Mouse (Mus musculus) liver, embryonic 11.5 days (tissue): ENCODE data around the gene Synpr. TPM values are rescaled to one million over a fixed set of nuclear protein-coding genes. Genes with fewer than 3 reads are reported as not detected.

Experiments
- ATAC-seq: fragments of 200-750 bp; cut with Nextera tagmentation; replicated peaks from 2 replicates; pipeline ENCODE4 v1.8.0; 2017; ENCODE audit warnings: moderate number of reproducible peaks, mild to moderate bottlenecking, moderate TSS enrichment, moderate library complexity; ENCODE audit not compliant: low FRiP score
- DNase-seq: peaks from one replicate; pipeline ENCODE4 v3.0.0-alpha.2; 2017; ENCODE audit warnings: low spot score
- H3K27ac ChIP-seq: fragments of 300-500 bp; sonication (generic); 2 replicates; pipeline ENCODE4 v1.5.1; 2014; ENCODE audit warnings: mild to moderate bottlenecking, low read depth, low read length, control low read depth
- H3K27me3 ChIP-seq: fragments of 300-500 bp; sonication (generic); replicated peaks from 2 replicates; pipeline ENCODE4 v1.6.1; 2014; ENCODE audit warnings: low read length, mixed read lengths; ENCODE audit not compliant: control insufficient read depth, insufficient read depth
- H3K36me3 ChIP-seq: fragments of 300-500 bp; sonication (generic); 2 replicates; pipeline ENCODE4 v1.6.1; 2014; ENCODE audit warnings: mild to moderate bottlenecking, low read length, moderate library complexity, mixed read lengths; ENCODE audit not compliant: control insufficient read depth, insufficient read depth
- H3K4me1 ChIP-seq: fragments of 300-500 bp; sonication (generic); replicated peaks from 2 replicates; pipeline ENCODE4 v1.6.1; 2014; ENCODE audit warnings: low read length, mixed read lengths; ENCODE audit not compliant: control insufficient read depth, insufficient read depth
- H3K4me2 ChIP-seq: fragments of 300-500 bp; sonication (generic); 2 replicates; pipeline ENCODE4 v1.6.1; 2014; ENCODE audit warnings: mild to moderate bottlenecking, control low read depth, moderate library complexity
- H3K4me3 ChIP-seq: fragments of 300-500 bp; sonication (generic); 2 replicates; pipeline ENCODE4 v1.5.1; 2014; ENCODE audit warnings: low read depth, low read length, control low read depth
- H3K9ac ChIP-seq: fragments of 300-500 bp; sonication (generic); 2 replicates; pipeline ENCODE4 v1.6.1; 2014; ENCODE audit warnings: low read depth, low read length, control low read depth
- H3K9me3 ChIP-seq: fragments of 300-500 bp; sonication (generic); 2 replicates; pipeline ENCODE4 v1.6.1; 2016; ENCODE audit warnings: low read length, inconsistent platforms, mixed read lengths; ENCODE audit not compliant: control insufficient read depth
- WGBS: fragments of 180-500 bp; shearing (Covaris S2); extraction: QIAGEN DNeasy Blood & Tissue Kit; methylation state at CpG from one replicate; pipeline ENCODE4 v1.1.7; 2014; 5-methylcytosine and 5-hydroxymethylcytosine counted together
- polyA plus RNA-seq: library from polyadenylated mRNA; unstranded; fragments of >200 nt; fragmentation: Nextera tagmentation; extraction: Ambion mirVana; gene quantifications from 2 replicates; pipeline ENCODE4 v1.2.1, GENCODE M21; 2014

Synpr gene
- polyA plus RNA-seq, 1 experiment from 2014 or later: 0.60 TPM

DNA sequence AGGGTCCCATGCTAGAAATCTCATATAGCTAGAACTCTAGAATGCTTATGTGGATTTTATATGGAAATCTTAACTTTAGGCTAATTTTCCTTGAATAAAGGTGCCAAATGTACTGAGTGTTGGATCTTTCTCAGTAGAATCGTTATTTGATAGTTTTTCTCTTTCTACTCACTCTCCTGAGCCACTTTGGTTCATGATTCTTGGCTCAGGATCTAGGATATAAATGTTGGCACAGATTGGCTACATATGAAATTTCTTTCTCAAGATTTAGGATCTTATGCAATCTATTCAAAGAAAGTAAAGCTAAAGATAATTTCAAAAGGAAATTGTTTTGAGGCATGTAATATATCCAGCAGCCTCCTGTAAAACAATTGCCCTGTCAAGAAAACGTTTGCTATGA is 263.2 kb downstream of the Synpr start:
- Histone ChIP-seq H3K27ac (no peak overlapping the region), H3K36me3 (no peaks in the 10 kb centered on the region), H3K27me3 (no peaks in the 10 kb centered on the region), H3K9me3 (no peaks in the 10 kb centered on the region), H3K9ac (no peak overlapping the region), H3K4me2 (no peak overlapping the region), H3K4me1 (no peaks in the 10 kb centered on the region), H3K4me3 (no peak overlapping the region)
- WGBS: 49% methylated on average over 2 of the region's 2 CpGs
- no peak for ATAC-seq
- DNase-seq: no peak

DNA sequence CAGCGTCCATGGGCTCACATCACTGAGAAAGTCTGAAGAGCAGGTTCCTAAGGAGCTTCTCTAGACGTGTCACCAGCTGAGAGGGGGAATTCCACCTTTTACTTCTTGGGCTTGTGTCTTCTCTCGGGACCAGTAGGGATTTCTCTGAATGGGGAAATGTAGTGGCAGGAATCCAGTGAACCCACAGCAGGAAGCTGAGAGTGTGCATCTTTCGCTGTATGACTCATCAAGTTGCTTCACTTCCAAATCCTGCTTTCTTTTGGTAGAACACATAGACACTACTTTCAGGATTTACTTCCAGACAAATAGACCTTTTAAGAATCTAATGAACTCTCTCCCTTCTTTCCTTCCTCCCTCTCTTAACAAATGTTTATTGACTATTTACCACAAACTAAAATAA is 266.6 kb downstream of the Synpr start:
- Histone ChIP-seq H3K27me3 (no peaks in the 10 kb centered on the region), H3K4me3 (no peak overlapping the region), H3K4me2 (no peak overlapping the region), H3K9ac (no peak overlapping the region), H3K36me3 (no peaks in the 10 kb centered on the region), H3K9me3 (no peaks in the 10 kb centered on the region), H3K4me1 (no peaks in the 10 kb centered on the region), H3K27ac (no peak overlapping the region)
- no peak for ATAC-seq
- WGBS: 66% methylated on average over 4 of the region's 4 CpGs
- DNase-seq: no peak

GRCm38 (mm10) chr14:13553616-13554370 is 269.2 kb downstream of the Synpr start:
- H3K4me1 ChIP-seq: no peaks in the 10 kb centered on the region
- no peaks in the 10 kb centered on the region for H3K36me3 ChIP-seq
- no peaks in the 10 kb centered on the region for H3K9me3 ChIP-seq
- H3K4me2 ChIP-seq: no peak overlapping the region
- DNase-seq (no peak), ATAC-seq (no peak)
- H3K9ac ChIP-seq: no peak overlapping the region
- H3K27me3 ChIP-seq: no peaks in the 10 kb centered on the region
- no peak overlapping the region for H3K4me3 ChIP-seq
- no peak overlapping the region for H3K27ac ChIP-seq
- 63% methylated on average over 1 of the region's 1 CpGs for WGBS

GRCm38 (mm10) chr14:13554631-13555030 is 270.1 kb downstream of the Synpr start:
- DNase-seq: no peak

GRCm38 (mm10) chr14:13558117-13558516 is 273.5 kb downstream of the Synpr start:
- no peak for ATAC-seq
- Histone ChIP-seq H3K27me3 (no peaks in the 10 kb centered on the region), H3K36me3 (no peaks in the 10 kb centered on the region), H3K4me2 (no peak overlapping the region), H3K9ac (no peak overlapping the region), H3K27ac (no peak overlapping the region), H3K4me3 (no peak overlapping the region), H3K4me1 (no peaks in the 10 kb centered on the region), H3K9me3 (no peaks in the 10 kb centered on the region)
- WGBS: 76% methylated on average over 2 of the region's 2 CpGs
- DNase-seq: no peak

More at GRCm38 (mm10) chr14:13554631-13555030, 270.1 kb downstream of the Synpr start:
- no peak overlapping the region for H3K27ac ChIP-seq
- no peak overlapping the region for H3K9ac ChIP-seq
- H3K4me3 ChIP-seq: no peak overlapping the region
- no peaks in the 10 kb centered on the region for H3K36me3 ChIP-seq
- no peaks in the 10 kb centered on the region for H3K9me3 ChIP-seq
- WGBS: 79% methylated on average over 4 of the region's 4 CpGs
- H3K4me2 ChIP-seq: no peak overlapping the region
- ATAC-seq: no peak
- H3K4me1 ChIP-seq: no peaks in the 10 kb centered on the region
- no peaks in the 10 kb centered on the region for H3K27me3 ChIP-seq

DNA sequence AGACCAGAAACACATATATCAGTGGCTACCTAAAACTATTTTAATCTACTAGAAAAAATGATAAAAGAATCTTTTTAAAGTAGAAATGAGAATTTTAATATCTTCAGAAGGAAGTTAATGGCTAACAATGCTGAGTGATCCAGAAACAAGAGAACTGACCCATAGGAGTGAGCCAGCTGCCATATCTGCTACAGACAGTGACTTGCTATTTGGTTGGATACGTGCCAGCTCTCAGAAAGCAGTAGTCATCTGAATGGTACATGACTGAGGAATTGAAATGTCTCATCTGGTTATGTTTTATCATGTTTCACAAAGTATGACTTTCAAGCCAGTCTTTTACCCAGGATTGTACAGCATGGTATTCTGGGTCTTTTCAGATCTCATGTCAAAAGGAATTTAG is 282.7 kb downstream of the Synpr start:
- 71% methylated on average over 1 of the region's 1 CpGs for WGBS
- no peaks in the 10 kb centered on the region for H3K27me3 ChIP-seq
- DNase-seq (no peak), ATAC-seq (no peak)
- no peak overlapping the region for H3K27ac ChIP-seq
- H3K4me2 ChIP-seq: no peak overlapping the region
- no peaks in the 10 kb centered on the region for H3K36me3 ChIP-seq
- no peak overlapping the region for H3K4me3 ChIP-seq
- no peak overlapping the region for H3K9ac ChIP-seq
- no peaks in the 10 kb centered on the region for H3K4me1 ChIP-seq
- no peaks in the 10 kb centered on the region for H3K9me3 ChIP-seq

DNA sequence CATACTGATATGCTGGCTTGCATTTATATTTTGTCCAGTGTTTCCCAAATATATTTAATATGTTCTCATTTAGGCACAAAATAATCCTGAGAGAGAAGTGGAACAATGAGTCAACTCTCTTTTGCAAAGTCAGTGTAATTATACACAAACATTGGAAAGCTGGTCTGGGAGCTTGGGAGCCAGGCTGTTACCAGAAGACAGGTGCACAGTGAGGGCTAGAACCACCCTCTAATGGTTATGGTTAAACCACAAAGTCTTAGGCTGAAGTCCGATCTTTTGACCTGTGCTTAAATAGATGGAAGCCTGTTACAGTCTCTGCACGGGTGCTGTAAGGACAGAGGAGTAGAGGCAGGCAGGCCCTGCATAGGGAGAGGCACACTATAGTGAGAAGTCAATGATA is 283.4 kb downstream of the Synpr start:
- H3K9me3 ChIP-seq: no peaks in the 10 kb centered on the region
- no peak overlapping the region for H3K4me2 ChIP-seq
- no peaks in the 10 kb centered on the region for H3K4me1 ChIP-seq
- no peak for ATAC-seq
- no peaks in the 10 kb centered on the region for H3K27me3 ChIP-seq
- H3K27ac ChIP-seq: no peak overlapping the region
- 67% methylated on average over 2 of the region's 2 CpGs for WGBS
- H3K36me3 ChIP-seq: no peaks in the 10 kb centered on the region
- H3K4me3 ChIP-seq: no peak overlapping the region
- DNase-seq: no peak
- H3K9ac ChIP-seq: no peak overlapping the region

GRCm38 (mm10) chr14:13571941-13572340 is 287.4 kb downstream of the Synpr start:
- H3K4me1 ChIP-seq: no peaks in the 10 kb centered on the region
- no peaks in the 10 kb centered on the region for H3K36me3 ChIP-seq
- H3K27ac ChIP-seq: no peak overlapping the region
- no peaks in the 10 kb centered on the region for H3K27me3 ChIP-seq
- ATAC-seq: no peak
- no peak for DNase-seq
- H3K4me2 ChIP-seq: no peak overlapping the region
- H3K9me3 ChIP-seq: no peaks in the 10 kb centered on the region
- no peak overlapping the region for H3K4me3 ChIP-seq
- H3K9ac ChIP-seq: no peak overlapping the region

DNA sequence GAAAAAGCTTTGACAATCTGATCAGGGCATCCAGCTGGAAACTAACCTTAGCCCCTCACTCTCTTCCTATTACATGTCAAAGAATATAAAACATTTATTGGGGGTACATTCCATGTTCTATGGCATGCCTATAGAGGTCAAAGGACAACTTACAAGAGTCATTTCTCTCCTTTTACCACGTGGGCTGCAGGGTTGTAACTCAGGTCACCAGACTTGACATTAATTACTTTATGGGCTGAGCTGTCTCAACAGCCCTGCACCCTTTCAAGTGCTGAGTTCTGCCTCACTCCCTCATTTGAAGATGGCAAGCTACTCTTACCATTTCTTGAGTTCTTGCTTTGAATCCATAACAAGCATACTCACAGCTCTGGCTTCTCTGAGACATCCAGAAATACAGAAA is 287.9 kb downstream of the Synpr start:
- Histone ChIP-seq H3K4me2 (no peak overlapping the region), H3K9ac (no peak overlapping the region), H3K27me3 (no peaks in the 10 kb centered on the region), H3K4me1 (no peaks in the 10 kb centered on the region), H3K4me3 (no peak overlapping the region), H3K27ac (no peak overlapping the region), H3K9me3 (no peaks in the 10 kb centered on the region), H3K36me3 (no peaks in the 10 kb centered on the region)
- DNase-seq (no peak), ATAC-seq (no peak)
- WGBS: 7% methylated on average over 1 of the region's 1 CpGs
